Mouse (Mus musculus) kidney, postnatal 14 days (tissue): ENCODE data around the gene Hoxc11.

ENCODE experiments used
- DNase-seq: peaks from one replicate; pipeline ENCODE4 v3.0.0; 2022; ENCODE audit warnings: mixed read lengths

Gene Hoxc11

GRCm38 (mm10) chr15:102984925-102985324, 30.7 kb downstream of the Hoxc11 start:
- DNase-seq = no peak

GRCm38 (mm10) chr15:102987124-102987833, 33.1 kb downstream of the Hoxc11 start:
- peak; percentile 95 for DNase-seq

- DNase-seq = no peak
Observed at GRCm38 (mm10) chr15:102988078-102988477, 33.9 kb downstream of the Hoxc11 start.

- DNase-seq = peak; percentile 65
Observed at GRCm38 (mm10) chr15:102990461-102991397, 36.5 kb downstream of the Hoxc11 start, which contains the start of gene Hoxc8. Gene Hoxc8, plus strand, starts transcription at chr15:102990607.

- DNase-seq = no peak
Observed at GRCm38 (mm10) chr15:102991782-102992181, 37.6 kb downstream of the Hoxc11 start.

- no peak for DNase-seq
Observed at GRCm38 (mm10) chr15:102992206-102992605, 38.0 kb downstream of the Hoxc11 start.

GRCm38 (mm10) chr15:102992863-102993262, 38.6 kb downstream of the Hoxc11 start:
- no peak for DNase-seq

- no peak for DNase-seq
Observed at GRCm38 (mm10) chr15:102996548-102996947, 42.3 kb downstream of the Hoxc11 start.

GRCm38 (mm10) chr15:102997431-102997830, 43.2 kb downstream of the Hoxc11 start:
- no peak for DNase-seq

- peak; percentile 79 for DNase-seq
Observed at GRCm38 (mm10) chr15:102997939-102998355, 43.7 kb downstream of the Hoxc11 start, which contains the start of gene Hoxc6. Gene Hoxc6, plus strand, starts transcription at chr15:102998257.

GRCm38 (mm10) chr15:102998608-102999182, 44.5 kb downstream of the Hoxc11 start:
- no peak for DNase-seq

- peak; percentile 94 for DNase-seq
Observed at GRCm38 (mm10) chr15:102999183-102999831, 45.1 kb downstream of the Hoxc11 start.

- no peak for DNase-seq
Observed at GRCm38 (mm10) chr15:102999955-103000354, 45.7 kb downstream of the Hoxc11 start.

GRCm38 (mm10) chr15:103000501-103000901, 46.3 kb downstream of the Hoxc11 start:
- DNase-seq = no peak

GRCm38 (mm10) chr15:103001370-103001769, 47.1 kb downstream of the Hoxc11 start:
- DNase-seq = no peak

GRCm38 (mm10) chr15:103002156-103002555, 47.9 kb downstream of the Hoxc11 start:
- no peak for DNase-seq

- no peak for DNase-seq
Observed at GRCm38 (mm10) chr15:103002821-103003448, 48.7 kb downstream of the Hoxc11 start.

GRCm38 (mm10) chr15:103005308-103005707, 51.1 kb downstream of the Hoxc11 start:
- no peak for DNase-seq

GRCm38 (mm10) chr15:103005797-103006196, 51.6 kb downstream of the Hoxc11 start:
- DNase-seq = no peak

GRCm38 (mm10) chr15:103006326-103006725, 52.1 kb downstream of the Hoxc11 start:
- DNase-seq = no peak
